Mouse (Mus musculus): ENCODE results near the gene Ptpn12. TPM values are rescaled to one million over a fixed set of nuclear protein-coding genes. Genes with fewer than 3 reads are reported as not detected.
A peak's percentile ranks its signal among the peaks of the same experiment; 100 is the strongest.

The Ptpn12 gene
- total and polyA plus RNA-seq, 3 experiments = 59.0 to 112 (median 95.6) TPM

- Histone ChIP-seq H3K36me3 (replicated peaks) (peaks cover 72% of the 10 kb centered on the region), H3K9me3 (replicated peaks) (peaks cover 3% of the 10 kb centered on the region), H3K4me3 (ENCODE audit: low read depth, low read length) (no peak overlapping the region), H3K4me1 (ENCODE audit: insufficient read depth, low read depth, low read length) (peaks cover 32% of the 10 kb centered on the region), H3K27me3 (ENCODE audit: insufficient read depth, low read length) (no peaks in the 10 kb centered on the region)
- DNase-seq (ENCODE audit: low spot score) (no peak), ATAC-seq (ENCODE audit: extremely low read depth, insufficient number of reproducible peaks, low FRiP score, poor library complexity, severe bottlenecking) (no peak)
- TF ChIP-seq GATA1 (IDR thresholded peaks at IDR 0.05; ENCODE audit: borderline replicate concordance, low read length) (no peak), CTCF (IDR thresholded peaks at IDR 0.05; ENCODE audit: low read depth, low read length) (no peak), TAL1 (conservative IDR thresholded peaks at IDR 0.05; ENCODE audit: low read depth, low read length) (no peak), GATA2 (IDR thresholded peaks at IDR 0.05; ENCODE audit: borderline replicate concordance, low read depth, low read length) (no peak), POLR2AphosphoS5 (IDR thresholded peaks at IDR 0.05; ENCODE audit: insufficient replicate concordance, low read depth, low read length) (no peak)
These were observed 91.3 kb downstream of the Ptpn12 start for GRCm38 (mm10) chr5:20964446-20964845.

GRCm38 (mm10) chr5:20963295-20963694 is 92.4 kb downstream of the Ptpn12 start:
- TF ChIP-seq POLR2AphosphoS5 (IDR thresholded peaks at IDR 0.05; ENCODE audit: insufficient replicate concordance, low read depth, low read length) (no peak), CTCF (IDR thresholded peaks at IDR 0.05; ENCODE audit: low read depth, low read length) (no peak), TAL1 (conservative IDR thresholded peaks at IDR 0.05; ENCODE audit: low read depth, low read length) (no peak), GATA1 (IDR thresholded peaks at IDR 0.05; ENCODE audit: borderline replicate concordance, low read length) (no peak), GATA2 (IDR thresholded peaks at IDR 0.05; ENCODE audit: borderline replicate concordance, low read depth, low read length) (no peak)
- ATAC-seq (ENCODE audit: extremely low read depth, insufficient number of reproducible peaks, low FRiP score, poor library complexity, severe bottlenecking) = no peak
- Histone ChIP-seq H3K9me3 (replicated peaks) (peaks cover 3% of the 10 kb centered on the region), H3K4me1 (ENCODE audit: insufficient read depth, low read depth, low read length) (peaks cover 27% of the 10 kb centered on the region), H3K36me3 (replicated peaks) (peaks cover 73% of the 10 kb centered on the region), H3K4me3 (ENCODE audit: low read depth, low read length) (no peak overlapping the region), H3K27me3 (ENCODE audit: insufficient read depth, low read length) (no peaks in the 10 kb centered on the region)
- DNase-seq (ENCODE audit: low spot score) = no peak

GRCm38 (mm10) chr5:20960927-20961326 is 94.8 kb downstream of the Ptpn12 start:
- TF ChIP-seq TAL1 (conservative IDR thresholded peaks at IDR 0.05; ENCODE audit: low read depth, low read length) (no peak), GATA1 (IDR thresholded peaks at IDR 0.05; ENCODE audit: borderline replicate concordance, low read length) (no peak), CTCF (IDR thresholded peaks at IDR 0.05; ENCODE audit: low read depth, low read length) (no peak)
- peaks cover 82% of the 10 kb centered on the region for H3K36me3 ChIP-seq (replicated peaks)

GRCm38 (mm10) chr5:20956298-20956697 is 99.4 kb downstream of the Ptpn12 start, which contains the start of gene Rsbn1l:
Gene Rsbn1l, minus strand, starts transcription at chr5:20956398.
- Histone ChIP-seq H3K4me3 (ENCODE audit: low read depth, low read length) (peak within 1 kb of the TSS; percentile 98; the same call in 1 of the 2 replicates), H3K4me1 (ENCODE audit: insufficient read depth, low read depth, low read length) (peaks cover 47% of the 10 kb centered on the region), H3K36me3 (replicated peaks) (peaks cover 60% of the 10 kb centered on the region), H3K9me3 (replicated peaks) (peaks cover 4% of the 10 kb centered on the region; the same call in 1 of the 2 replicates), H3K27me3 (ENCODE audit: insufficient read depth, low read length) (no peaks in the 10 kb centered on the region)
- TF ChIP-seq GATA1 (IDR thresholded peaks at IDR 0.05; ENCODE audit: borderline replicate concordance, low read length) = no peak
- no peak for TF ChIP-seq TAL1 (conservative IDR thresholded peaks at IDR 0.05; ENCODE audit: low read depth, low read length)
- TF ChIP-seq GATA2 (IDR thresholded peaks at IDR 0.05; ENCODE audit: borderline replicate concordance, low read depth, low read length) = no peak
- no peak for TF ChIP-seq POLR2AphosphoS5 (IDR thresholded peaks at IDR 0.05; ENCODE audit: insufficient replicate concordance, low read depth, low read length)
- no peak for TF ChIP-seq CTCF (IDR thresholded peaks at IDR 0.05; ENCODE audit: low read depth, low read length)
- no peak for ATAC-seq (ENCODE audit: extremely low read depth, insufficient number of reproducible peaks, low FRiP score, poor library complexity, severe bottlenecking)
- DNase-seq (ENCODE audit: low spot score) = no peak

More at GRCm38 (mm10) chr5:20960927-20961326, 94.8 kb downstream of the Ptpn12 start:
- Histone ChIP-seq H3K4me1 (ENCODE audit: insufficient read depth, low read depth, low read length) (peaks cover 27% of the 10 kb centered on the region), H3K9me3 (replicated peaks) (peaks cover 6% of the 10 kb centered on the region), H3K4me3 (ENCODE audit: low read depth, low read length) (no peak overlapping the region), H3K27me3 (ENCODE audit: insufficient read depth, low read length) (no peaks in the 10 kb centered on the region)
- ATAC-seq (ENCODE audit: extremely low read depth, insufficient number of reproducible peaks, low FRiP score, poor library complexity, severe bottlenecking) (no peak), DNase-seq (ENCODE audit: low spot score) (no peak)

GRCm38 (mm10) chr5:20955114-20955835 is 100.4 kb downstream of the Ptpn12 start:
- TF ChIP-seq TAL1 (conservative IDR thresholded peaks at IDR 0.05; ENCODE audit: low read depth, low read length) (no peak), GATA2 (IDR thresholded peaks at IDR 0.05; ENCODE audit: borderline replicate concordance, low read depth, low read length) (no peak), CTCF (IDR thresholded peaks at IDR 0.05; ENCODE audit: low read depth, low read length) (no peak), POLR2AphosphoS5 (IDR thresholded peaks at IDR 0.05; ENCODE audit: insufficient replicate concordance, low read depth, low read length) (no peak), GATA1 (IDR thresholded peaks at IDR 0.05; ENCODE audit: borderline replicate concordance, low read length) (no peak)
- ATAC-seq (ENCODE audit: extremely low read depth, insufficient number of reproducible peaks, low FRiP score, poor library complexity, severe bottlenecking) = no peak
- Histone ChIP-seq H3K36me3 (replicated peaks) (peaks cover 52% of the 10 kb centered on the region), H3K9me3 (replicated peaks) (peaks cover 4% of the 10 kb centered on the region; the same call in 1 of the 2 replicates), H3K27me3 (ENCODE audit: insufficient read depth, low read length) (no peaks in the 10 kb centered on the region), H3K4me1 (ENCODE audit: insufficient read depth, low read depth, low read length) (peaks cover 41% of the 10 kb centered on the region), H3K4me3 (ENCODE audit: low read depth, low read length) (peak overlapping the region; percentile 98; the same call in 1 of the 2 replicates)
- DNase-seq (ENCODE audit: low spot score) = no peak

GRCm38 (mm10) chr5:20952337-20952925 is 103.3 kb downstream of the Ptpn12 start:
- DNase-seq (ENCODE audit: low spot score) (no peak), ATAC-seq (ENCODE audit: extremely low read depth, insufficient number of reproducible peaks, low FRiP score, poor library complexity, severe bottlenecking) (no peak)
- Histone ChIP-seq H3K4me1 (ENCODE audit: insufficient read depth, low read depth, low read length) (peaks cover 50% of the 10 kb centered on the region), H3K4me3 (ENCODE audit: low read depth, low read length) (peak overlapping the region; percentile 98), H3K9me3 (replicated peaks) (peaks cover 4% of the 10 kb centered on the region; the same call in 1 of the 2 replicates), H3K27me3 (ENCODE audit: insufficient read depth, low read length) (no peaks in the 10 kb centered on the region), H3K36me3 (replicated peaks) (peaks cover 36% of the 10 kb centered on the region)
- TF ChIP-seq POLR2AphosphoS5 (IDR thresholded peaks at IDR 0.05; ENCODE audit: insufficient replicate concordance, low read depth, low read length) = no peak
- TF ChIP-seq CTCF (IDR thresholded peaks at IDR 0.05; ENCODE audit: low read depth, low read length) = no peak
- no peak for TF ChIP-seq TAL1 (conservative IDR thresholded peaks at IDR 0.05; ENCODE audit: low read depth, low read length)
- TF ChIP-seq GATA2 (IDR thresholded peaks at IDR 0.05; ENCODE audit: borderline replicate concordance, low read depth, low read length) = no peak
- no peak for TF ChIP-seq GATA1 (IDR thresholded peaks at IDR 0.05; ENCODE audit: borderline replicate concordance, low read length)
